Mouse (Mus musculus) midbrain, embryonic 14.5 days (tissue): ENCODE data around the gene R3hdm1. TPM values are rescaled to one million over a fixed set of nuclear protein-coding genes. Genes with fewer than 3 reads are reported as not detected.
"Not testable (repeated sequence)": the region's sequence is repeated elsewhere in the genome, so short reads cannot be mapped to it uniquely, and the experiment has no call there.

Source experiments
- ATAC-seq: fragments of 200-750 bp; cut with Nextera tagmentation; 2 replicates; pipeline ENCODE4 v1.8.0; 2017; ENCODE audit warnings: moderate number of reproducible peaks, moderate library complexity; ENCODE audit not compliant: low FRiP score, low TSS enrichment
- DNase-seq: peaks from one replicate; pipeline ENCODE4 v3.0.0-alpha.2; 2015
- H3K27ac ChIP-seq: fragments of 300-500 bp; sonication (generic); replicated peaks from 2 replicates; pipeline ENCODE4 v1.5.1; 2014; ENCODE audit warnings: mild to moderate bottlenecking, low read depth, low read length, moderate library complexity
- H3K27me3 ChIP-seq: fragments of 300-500 bp; sonication (generic); 2 replicates; pipeline ENCODE4 v1.6.1; 2014; ENCODE audit warnings: low read length, control low read depth, mixed read lengths; ENCODE audit not compliant: control insufficient read depth, insufficient read depth
- H3K36me3 ChIP-seq: fragments of 300-500 bp; sonication (generic); 2 replicates; pipeline ENCODE4 v1.6.1; 2014; ENCODE audit warnings: low read length, control low read depth; ENCODE audit not compliant: control insufficient read depth, insufficient read depth
- H3K4me1 ChIP-seq: fragments of 300-500 bp; sonication (generic); 2 replicates; pipeline ENCODE4 v1.6.1; 2014; ENCODE audit warnings: mild to moderate bottlenecking, antibody characterized with exemption, low read length, control low read depth; ENCODE audit not compliant: control insufficient read depth, insufficient read depth
- H3K4me2 ChIP-seq: fragments of 300-500 bp; sonication (generic); 2 replicates; pipeline ENCODE4 v1.6.1; 2014; ENCODE audit warnings: mild to moderate bottlenecking, low read length, moderate library complexity
- H3K4me3 ChIP-seq: fragments of 300-500 bp; sonication (generic); replicated peaks from 2 replicates; pipeline ENCODE4 v1.5.1; 2014; ENCODE audit warnings: low read depth, low read length
- H3K9ac ChIP-seq: fragments of 300-500 bp; sonication (generic); replicated peaks from 2 replicates; pipeline ENCODE4 v1.6.1; 2014; ENCODE audit warnings: mild to moderate bottlenecking, low read length, moderate library complexity
- H3K9me3 ChIP-seq: fragments of 300-500 bp; sonication (generic); 2 replicates; pipeline ENCODE4 v1.6.1; 2016; ENCODE audit warnings: low read length, control low read depth, mixed read lengths; ENCODE audit not compliant: control insufficient read depth
- WGBS: fragments of 180-500 bp; shearing (Covaris S2); extraction: QIAGEN DNeasy Blood & Tissue Kit; methylation state at CpG from one replicate; pipeline ENCODE4 v1.1.7; 2014; 5-methylcytosine and 5-hydroxymethylcytosine counted together
- polyA plus RNA-seq: library from polyadenylated mRNA; unstranded; fragments of >200 nt; fragmentation: Nextera tagmentation; extraction: Ambion mirVana; gene quantifications from 2 replicates; pipeline ENCODE4 v1.2.1, GENCODE M21; 2014

R3hdm1 gene
- polyA plus RNA-seq, 1 experiment from 2014 or later = 111 TPM

DNA sequence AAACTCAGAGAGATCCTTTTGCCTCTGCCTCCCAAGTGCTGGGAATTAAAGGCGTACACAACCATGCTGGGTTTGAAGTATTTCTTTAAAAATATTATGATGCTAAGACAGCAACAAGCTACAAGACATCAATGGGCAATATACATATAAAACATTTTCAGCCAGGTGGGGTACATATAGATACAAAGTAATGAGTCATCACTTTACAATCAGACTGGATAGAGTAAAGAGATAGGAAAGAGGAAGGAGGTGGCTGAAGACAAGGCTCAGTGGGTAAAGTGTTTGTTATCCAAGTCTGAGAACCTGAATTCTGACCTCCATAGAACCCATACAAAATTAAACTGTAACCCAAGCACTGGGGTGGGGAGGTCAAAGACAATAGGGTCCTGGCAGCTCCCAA is 4.8 kb upstream of the R3hdm1 start:
- no peak overlapping the region for H3K4me3 ChIP-seq
- no peaks in the 10 kb centered on the region for H3K27me3 ChIP-seq
- no peak overlapping the region for H3K27ac ChIP-seq
- no peaks in the 10 kb centered on the region for H3K36me3 ChIP-seq
- H3K4me2 ChIP-seq = no peak overlapping the region
- no peak overlapping the region for H3K9ac ChIP-seq
- H3K9me3 ChIP-seq = no peaks in the 10 kb centered on the region
- ATAC-seq (no peak), DNase-seq (no peak)
- no peaks in the 10 kb centered on the region for H3K4me1 ChIP-seq
- WGBS = 95% methylated on average over 1 of the region's 1 CpGs

GRCm38 (mm10) chr1:128102251-128102640 is 855 bp upstream of the R3hdm1 start:
- peak overlapping the region; percentile 61 for H3K4me2 ChIP-seq
- DNase-seq (peak; percentile 92), ATAC-seq (peak; percentile 5)
- H3K4me3 ChIP-seq = peak overlapping the region; percentile 96
- no peaks in the 10 kb centered on the region for H3K9me3 ChIP-seq
- no peaks in the 10 kb centered on the region for H3K27me3 ChIP-seq
- H3K9ac ChIP-seq = 0 out of 2 replicates have a peak overlapping the region, but pooled peaks have one; percentile 50
- under 1% methylated on average over 15 of the region's 15 CpGs for WGBS
- H3K27ac ChIP-seq = peak overlapping the region; percentile 92; the same call in 1 of the 2 replicates
- H3K4me1 ChIP-seq = peaks cover 12% of the 10 kb centered on the region
- H3K36me3 ChIP-seq = no peaks in the 10 kb centered on the region

- H3K4me1 ChIP-seq = peaks cover 12% of the 10 kb centered on the region
- under 1% methylated on average over 45 of the region's 47 CpGs for WGBS
- H3K9ac ChIP-seq = peak overlapping the region; percentile 90
- peak overlapping the region; percentile 96 for H3K27ac ChIP-seq
- H3K9me3 ChIP-seq = no peaks in the 10 kb centered on the region
- ATAC-seq = peak; percentile 67
- H3K4me3 ChIP-seq = peak overlapping the region; percentile 96
- no peaks in the 10 kb centered on the region for H3K27me3 ChIP-seq
- H3K36me3 ChIP-seq = no peaks in the 10 kb centered on the region
- H3K4me2 ChIP-seq = peak overlapping the region; percentile 78
- no peak for DNase-seq
These were observed 503 bp downstream of the R3hdm1 start for GRCm38 (mm10) chr1:128103520-128104088.

- no peak overlapping the region for H3K4me3 ChIP-seq
- no peak overlapping the region for H3K9ac ChIP-seq
- no peak overlapping the region for H3K4me2 ChIP-seq
- no peaks in the 10 kb centered on the region for H3K27me3 ChIP-seq
- over 99% methylated on average over 4 of the region's 4 CpGs for WGBS
- H3K4me1 ChIP-seq = no peaks in the 10 kb centered on the region
- DNase-seq = no peak
- H3K27ac ChIP-seq = no peak overlapping the region
- 0 out of 2 replicates have a peak, but pooled peaks cover 4% of the 10 kb centered on the region for H3K9me3 ChIP-seq
- ATAC-seq = no peak
- H3K36me3 ChIP-seq = no peaks in the 10 kb centered on the region
These were observed 18.0 kb downstream of the R3hdm1 start for GRCm38 (mm10) chr1:128120913-128121627.

- H3K27ac ChIP-seq, H3K4me3 ChIP-seq, H3K4me2 ChIP-seq, ATAC-seq, H3K9me3 ChIP-seq, DNase-seq, H3K27me3 ChIP-seq, H3K36me3 ChIP-seq, H3K4me1 ChIP-seq, H3K9ac ChIP-seq: not testable (repeated sequence)
These were observed 33.1 kb downstream of the R3hdm1 start for GRCm38 (mm10) chr1:128136222-128136621.

GRCm38 (mm10) chr1:128141039-128141438 is 37.9 kb downstream of the R3hdm1 start:
- DNase-seq = peak; percentile 64
- no peak overlapping the region for H3K9ac ChIP-seq
- H3K4me3 ChIP-seq = no peak overlapping the region
- H3K27me3 ChIP-seq = no peaks in the 10 kb centered on the region
- no peaks in the 10 kb centered on the region for H3K36me3 ChIP-seq
- H3K4me1 ChIP-seq = no peaks in the 10 kb centered on the region
- H3K27ac ChIP-seq = no peak overlapping the region
- no peaks in the 10 kb centered on the region for H3K9me3 ChIP-seq
- H3K4me2 ChIP-seq = no peak overlapping the region
- ATAC-seq = no peak

DNA sequence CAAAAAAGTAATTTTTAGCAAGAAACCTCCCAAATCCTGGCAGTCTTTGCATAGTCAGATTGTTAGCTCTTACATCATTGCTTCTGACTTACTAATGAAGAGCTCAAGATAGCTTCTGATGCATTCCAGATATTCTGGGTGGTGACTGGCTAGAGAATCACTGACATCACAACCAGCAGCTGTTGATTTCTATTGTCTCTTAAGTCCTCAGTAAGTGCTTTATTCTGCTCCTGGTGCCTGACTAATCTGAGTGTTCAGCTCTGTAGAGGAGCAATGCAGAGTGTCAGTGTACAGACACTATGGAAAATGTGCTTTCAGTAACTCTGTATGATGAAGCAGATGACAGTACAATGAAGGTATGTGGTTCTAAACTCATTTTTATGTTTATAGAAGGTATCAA is 38.6 kb downstream of the R3hdm1 start:
- no peaks in the 10 kb centered on the region for H3K4me1 ChIP-seq
- no peak overlapping the region for H3K27ac ChIP-seq
- no peak overlapping the region for H3K4me2 ChIP-seq
- no peak overlapping the region for H3K9ac ChIP-seq
- no peak for ATAC-seq
- H3K9me3 ChIP-seq = no peaks in the 10 kb centered on the region
- no peaks in the 10 kb centered on the region for H3K36me3 ChIP-seq
- peak; percentile 32 for DNase-seq
- no peak overlapping the region for H3K4me3 ChIP-seq
- H3K27me3 ChIP-seq = no peaks in the 10 kb centered on the region

GRCm38 (mm10) chr1:128166956-128167355 is 63.9 kb downstream of the R3hdm1 start:
- H3K4me2 ChIP-seq = no peak overlapping the region
- H3K36me3 ChIP-seq = no peaks in the 10 kb centered on the region
- 100% methylated on average over 1 of the region's 1 CpGs for WGBS
- no peak overlapping the region for H3K27ac ChIP-seq
- no peak overlapping the region for H3K9ac ChIP-seq
- H3K9me3 ChIP-seq = no peaks in the 10 kb centered on the region
- ATAC-seq (no peak), DNase-seq (no peak)
- no peak overlapping the region for H3K4me3 ChIP-seq
- no peaks in the 10 kb centered on the region for H3K27me3 ChIP-seq
- H3K4me1 ChIP-seq = no peaks in the 10 kb centered on the region

- peaks cover 3% of the 10 kb centered on the region; the same call in 1 of the 2 replicates for H3K36me3 ChIP-seq
- ATAC-seq (no peak), DNase-seq (no peak)
- no peak overlapping the region for H3K4me3 ChIP-seq
- H3K4me1 ChIP-seq = no peaks in the 10 kb centered on the region
- no peak overlapping the region for H3K9ac ChIP-seq
- no peaks in the 10 kb centered on the region for H3K27me3 ChIP-seq
- H3K9me3 ChIP-seq = no peaks in the 10 kb centered on the region
- no peak overlapping the region for H3K27ac ChIP-seq
- H3K4me2 ChIP-seq = no peak overlapping the region
These were observed 67.0 kb downstream of the R3hdm1 start for GRCm38 (mm10) chr1:128170104-128170503.
